Mouse (Mus musculus): ENCODE measurements around the gene Smarcal1.

DNA sequence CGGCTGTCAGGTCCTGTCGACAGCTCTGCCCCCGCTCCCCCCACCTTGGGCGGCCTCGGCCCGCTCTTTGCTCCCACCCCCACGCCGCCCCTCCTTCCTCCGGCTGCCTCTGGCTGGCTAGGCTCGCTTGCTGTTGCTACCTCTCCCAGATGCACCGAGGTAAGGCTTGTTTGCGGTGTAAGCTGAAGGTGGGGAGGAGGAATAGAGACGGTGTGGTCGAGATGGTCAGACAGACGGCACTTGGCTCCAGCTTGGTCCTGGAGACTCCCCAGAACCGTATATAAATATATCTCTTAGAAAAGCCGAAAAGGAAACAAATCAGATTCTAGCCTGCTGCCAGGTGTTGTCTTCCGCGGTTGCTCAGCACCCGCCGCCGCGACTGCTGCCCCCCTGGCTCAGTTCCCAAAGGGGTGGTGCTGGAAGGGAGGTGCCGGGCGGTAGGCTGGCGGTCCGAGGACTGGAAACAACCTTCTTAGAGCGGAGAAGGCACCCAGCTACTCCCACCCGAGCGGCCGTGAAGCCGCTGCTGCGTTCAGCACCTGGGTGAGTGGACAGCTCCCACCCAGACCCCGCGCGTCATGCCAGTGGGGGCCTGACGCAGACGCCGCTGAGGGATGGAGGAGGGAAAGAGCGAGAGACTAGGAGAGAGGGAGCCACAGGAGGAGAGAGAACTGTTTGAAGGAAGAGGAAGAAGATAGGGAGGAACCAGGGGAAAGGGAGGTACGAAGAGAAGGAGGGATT lies 46.3 kb upstream of the Smarcal1 start, which contains the start of gene March4:
- TF ChIP-seq POLR2A (IDR thresholded peaks at IDR 0.05; ENCODE audit: low read depth, low read length), result no peak
- TF ChIP-seq CTCF (IDR thresholded peaks at IDR 0.05; ENCODE audit: borderline replicate concordance, insufficient read depth, low read length), result no peak
